Mouse (Mus musculus) erythroblast, embryonic 14.5 days (primary cell): ENCODE measurements around the gene Nenf.

Source experiments
- GATA1 ChIP-seq: IDR thresholded peaks from 2 replicates; pipeline ENCODE4 v1.6.1; 2012; ENCODE audit warnings: low read length, inconsistent platforms, mixed read lengths
- TAL1 ChIP-seq: IDR thresholded peaks from 3 replicates; pipeline ENCODE4 v1.6.1; 2012; ENCODE audit warnings: low read length, inconsistent platforms, mixed read lengths

DNA sequence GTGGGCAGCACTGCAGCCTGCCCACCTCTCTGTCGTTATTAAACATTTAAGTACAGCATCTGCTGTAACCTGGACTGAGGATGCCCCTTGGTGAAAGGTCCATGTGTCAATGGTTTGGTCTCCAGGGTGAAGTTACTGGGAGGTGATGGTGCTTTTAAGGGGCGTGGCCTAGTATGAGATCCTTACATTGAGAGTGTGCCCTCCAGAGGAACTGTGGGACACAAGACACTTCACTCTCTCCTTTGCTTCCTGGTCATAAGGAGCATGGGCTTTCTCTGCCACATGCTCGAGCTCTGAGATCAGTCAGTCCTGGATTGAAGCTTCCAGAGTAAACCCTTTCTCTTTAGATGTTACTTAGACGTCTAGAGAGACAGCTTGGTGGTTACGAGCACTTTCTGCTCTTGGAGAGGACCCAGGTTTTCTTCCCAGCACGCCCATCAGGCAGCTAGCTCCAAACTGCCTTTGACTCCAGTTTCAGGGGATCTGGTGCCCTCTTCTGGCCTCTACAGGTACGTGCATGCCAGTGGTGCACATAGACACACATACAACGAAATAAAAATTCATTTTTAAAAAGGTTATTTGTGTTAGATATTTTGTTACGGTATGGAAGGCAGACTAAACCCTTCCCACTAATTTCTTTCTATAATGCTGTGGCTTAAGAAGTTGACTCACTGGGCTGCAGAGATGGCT lies 10.1 kb downstream of the Nenf start:
- no peak for TF ChIP-seq GATA1
- TF ChIP-seq TAL1 = no peak
